Mouse (Mus musculus): ENCODE measurements around the gene Olfr1415.

- TF ChIP-seq POLR2A (IDR thresholded peaks at IDR 0.05; ENCODE audit: low read depth, low read length) (no peak), CTCF (IDR thresholded peaks at IDR 0.05; ENCODE audit: borderline replicate concordance, insufficient read depth, low read length) (no peak)
Observed at GRCm38 (mm10) chr1:92453751-92454445, 42.0 kb downstream of the Olfr1415 start.
